Mouse (Mus musculus) heart, embryonic 16.5 days (tissue): Measurements from ENCODE around the gene Boll. TPM values are rescaled to one million over a fixed set of nuclear protein-coding genes. Genes with fewer than 3 reads are reported as not detected.

Source experiments
- ATAC-seq: fragments of 200-750 bp; cut with Nextera tagmentation; replicated peaks from 2 replicates; pipeline ENCODE4 v1.8.0; 2017; ENCODE audit warnings: moderate number of reproducible peaks; ENCODE audit not compliant: insufficient read depth, low FRiP score; ENCODE audit errors: extremely low read depth
- H3K27ac ChIP-seq: fragments of 300-500 bp; sonication (generic); 2 replicates; pipeline ENCODE4 v1.5.1; 2014; ENCODE audit warnings: mild to moderate bottlenecking, low read length, control low read depth, moderate library complexity
- H3K27me3 ChIP-seq: fragments of 300-500 bp; sonication (generic); 2 replicates; pipeline ENCODE4 v1.6.1; 2014; ENCODE audit warnings: low read length, mixed read lengths; ENCODE audit not compliant: control insufficient read depth, insufficient read depth
- H3K36me3 ChIP-seq: fragments of 300-500 bp; sonication (generic); 2 replicates; pipeline ENCODE4 v1.6.1; 2014; ENCODE audit not compliant: control insufficient read depth, insufficient read depth
- H3K4me1 ChIP-seq: fragments of 300-500 bp; sonication (generic); 2 replicates; pipeline ENCODE4 v1.6.1; 2014; ENCODE audit warnings: low read length, mixed read lengths; ENCODE audit not compliant: control insufficient read depth, insufficient read depth
- H3K4me2 ChIP-seq: fragments of 300-500 bp; sonication (generic); 2 replicates; pipeline ENCODE4 v1.6.1; 2014; ENCODE audit warnings: low read depth, mild to moderate bottlenecking, control low read depth, low read length
- H3K4me3 ChIP-seq: fragments of 300-500 bp; sonication (generic); 2 replicates; pipeline ENCODE4 v1.5.1; 2014; ENCODE audit warnings: mild to moderate bottlenecking, control low read depth, low read length
- H3K9ac ChIP-seq: fragments of 300-500 bp; sonication (generic); 2 replicates; pipeline ENCODE4 v1.6.1; 2014; ENCODE audit warnings: low read length, control low read depth
- H3K9me3 ChIP-seq: fragments of 300-500 bp; sonication (generic); replicated peaks from 2 replicates; pipeline ENCODE4 v1.6.1; 2016; ENCODE audit warnings: low read length; ENCODE audit not compliant: control insufficient read depth
- WGBS: fragments of 180-500 bp; shearing (Covaris S2); extraction: QIAGEN DNeasy Blood & Tissue Kit; methylation state at CpG from one replicate; pipeline ENCODE4 v1.1.7; 2014; 5-methylcytosine and 5-hydroxymethylcytosine counted together
- polyA plus RNA-seq: library from polyadenylated mRNA; unstranded; fragments of >200 nt; fragmentation: Nextera tagmentation; extraction: Ambion mirVana; gene quantifications from 2 replicates; pipeline ENCODE4 v1.2.1, GENCODE M21; 2015

Boll gene
- polyA plus RNA-seq, 1 experiment from 2014 or later: 0.21 TPM

DNA sequence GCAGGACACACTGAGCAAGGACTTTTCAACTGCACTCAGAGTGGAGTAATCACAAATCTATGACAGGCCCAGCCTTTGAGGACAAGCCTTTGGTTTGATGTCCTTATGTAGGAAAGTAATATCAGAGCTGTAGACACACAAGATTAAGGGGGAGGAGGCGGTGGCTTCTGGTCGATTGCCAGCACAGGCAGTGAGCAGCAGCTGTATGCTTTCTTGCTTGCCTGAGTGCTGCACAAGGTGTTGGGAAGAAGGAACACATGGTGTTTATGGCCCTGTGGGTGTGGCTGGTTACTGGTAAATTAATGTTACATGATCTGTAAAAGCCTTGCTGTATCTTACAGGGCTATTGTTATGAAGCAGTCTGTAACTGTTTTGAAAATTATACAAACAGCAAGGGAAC, 146.1 kb downstream of the Boll start:
- H3K27me3 ChIP-seq: no peaks in the 10 kb centered on the region
- H3K4me2 ChIP-seq: no peak overlapping the region
- no peaks in the 10 kb centered on the region for H3K36me3 ChIP-seq
- peaks cover 22% of the 10 kb centered on the region for H3K4me1 ChIP-seq
- H3K4me3 ChIP-seq: no peak overlapping the region
- peak overlapping the region; percentile 52 for H3K27ac ChIP-seq
- no peak for ATAC-seq
- no peak overlapping the region for H3K9ac ChIP-seq
- no peaks in the 10 kb centered on the region for H3K9me3 ChIP-seq
- WGBS: 26% methylated on average over 2 of the region's 2 CpGs

DNA sequence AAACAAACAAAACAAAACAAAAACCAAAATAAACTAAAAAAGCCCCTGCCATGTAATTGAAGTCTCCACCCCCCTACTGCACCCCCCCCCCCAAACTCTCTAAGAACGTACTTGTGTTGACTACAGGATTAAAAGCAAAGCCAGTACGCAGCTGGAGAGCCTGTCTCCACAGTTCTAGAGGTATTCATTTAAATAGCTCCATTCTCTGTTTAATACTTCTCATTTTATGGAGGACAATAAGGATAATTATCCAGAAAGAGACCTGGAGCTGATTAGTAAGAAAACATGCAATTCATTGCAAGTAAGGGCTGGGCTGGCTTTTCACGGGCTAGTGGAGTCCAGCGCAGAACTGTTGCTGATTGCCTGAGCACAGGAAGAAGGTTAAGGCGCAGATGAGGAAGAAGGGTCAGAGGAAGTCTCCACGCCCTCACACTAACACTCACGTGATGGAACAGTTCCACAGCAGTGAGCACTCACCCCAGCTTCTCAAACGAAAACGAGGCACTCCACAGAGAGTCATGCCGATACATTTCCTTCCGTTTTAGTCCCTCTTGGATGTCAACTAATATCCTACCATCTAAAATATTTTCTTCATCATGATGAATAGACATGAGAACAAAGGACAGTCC, 148.0 kb downstream of the Boll start:
- H3K4me2 ChIP-seq: no peak overlapping the region
- H3K9me3 ChIP-seq: no peaks in the 10 kb centered on the region
- H3K9ac ChIP-seq: no peak overlapping the region
- H3K27ac ChIP-seq: peak overlapping the region; percentile 37
- no peak for ATAC-seq
- no peaks in the 10 kb centered on the region for H3K27me3 ChIP-seq
- H3K4me3 ChIP-seq: no peak overlapping the region
- WGBS: 67% methylated on average over 11 of the region's 11 CpGs
- peaks cover 16% of the 10 kb centered on the region for H3K4me1 ChIP-seq
- H3K36me3 ChIP-seq: no peaks in the 10 kb centered on the region

DNA sequence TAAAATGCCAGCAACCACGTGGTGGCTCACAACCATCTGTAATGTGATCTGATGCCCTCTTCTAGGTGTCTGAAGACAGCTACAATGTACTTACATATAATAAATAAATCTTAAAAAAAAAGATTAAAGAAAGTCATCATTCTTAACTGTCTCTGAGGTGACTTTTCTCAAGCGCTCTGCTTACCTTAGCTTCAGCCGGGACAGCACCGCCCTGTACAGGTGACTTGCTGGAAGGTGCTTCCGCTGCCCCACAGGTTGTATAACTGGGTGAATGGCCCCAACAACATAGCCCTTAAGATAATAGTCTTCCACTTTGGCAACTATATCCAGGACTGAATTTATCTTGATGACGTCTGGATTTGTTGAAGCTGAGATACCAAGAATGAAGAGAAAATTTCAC, 149.3 kb downstream of the Boll start:
- ATAC-seq: no peak
- Histone ChIP-seq H3K27me3 (no peaks in the 10 kb centered on the region), H3K9me3 (no peaks in the 10 kb centered on the region), H3K4me1 (peaks cover 25% of the 10 kb centered on the region), H3K36me3 (no peaks in the 10 kb centered on the region), H3K4me2 (no peak overlapping the region), H3K9ac (no peak overlapping the region), H3K4me3 (no peak overlapping the region), H3K27ac (no peak overlapping the region)
- WGBS: 82% methylated on average over 6 of the region's 6 CpGs

DNA sequence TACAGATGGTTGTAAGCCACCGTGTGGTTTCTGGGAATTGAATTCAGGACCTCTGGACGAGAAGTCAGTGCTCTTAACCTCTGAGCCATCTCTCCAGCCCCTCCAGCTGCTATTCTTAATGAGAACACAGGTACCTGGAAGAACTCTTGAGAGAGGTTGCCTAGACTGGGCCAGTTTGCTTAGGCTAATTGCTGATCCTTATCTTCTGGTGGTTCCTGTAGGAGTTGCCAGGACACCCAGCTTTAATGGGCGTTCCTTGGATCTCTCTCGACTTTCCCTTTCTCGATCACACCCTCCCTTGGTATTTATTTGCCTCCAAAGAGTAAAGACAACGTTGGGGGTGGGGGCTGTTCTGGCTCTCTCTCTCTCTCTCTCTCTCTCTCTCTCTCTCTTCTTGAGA, 149.8 kb downstream of the Boll start:
- no peak overlapping the region for H3K4me2 ChIP-seq
- H3K27me3 ChIP-seq: no peaks in the 10 kb centered on the region
- 48% methylated on average over 6 of the region's 6 CpGs for WGBS
- H3K4me1 ChIP-seq: peaks cover 29% of the 10 kb centered on the region
- no peak overlapping the region for H3K27ac ChIP-seq
- no peak for ATAC-seq
- no peaks in the 10 kb centered on the region for H3K9me3 ChIP-seq
- H3K9ac ChIP-seq: no peak overlapping the region
- H3K36me3 ChIP-seq: no peaks in the 10 kb centered on the region
- H3K4me3 ChIP-seq: no peak overlapping the region

DNA sequence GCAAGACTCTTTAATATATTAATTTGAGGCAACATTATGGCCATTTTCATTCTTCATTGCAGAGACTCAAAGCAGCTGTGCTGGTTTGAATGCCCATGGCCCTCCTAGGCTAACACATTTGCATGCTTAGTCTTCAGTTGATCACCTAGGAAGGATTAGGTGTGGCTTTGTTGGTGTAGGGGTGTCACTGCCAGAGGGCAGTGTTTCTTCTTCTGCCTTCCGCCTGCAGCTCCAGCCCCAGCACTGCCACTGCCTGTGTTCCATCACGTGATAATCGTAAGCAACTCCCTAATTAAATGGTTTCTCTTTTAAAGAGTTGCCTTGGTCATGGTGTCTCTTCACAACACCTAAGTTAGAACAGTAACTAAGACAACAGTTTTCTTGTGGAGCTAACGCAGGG, 150.5 kb downstream of the Boll start:
- no peaks in the 10 kb centered on the region for H3K36me3 ChIP-seq
- no peaks in the 10 kb centered on the region for H3K27me3 ChIP-seq
- no peak overlapping the region for H3K27ac ChIP-seq
- peaks cover 32% of the 10 kb centered on the region for H3K4me1 ChIP-seq
- H3K9me3 ChIP-seq: no peaks in the 10 kb centered on the region
- H3K4me3 ChIP-seq: no peak overlapping the region
- no peak overlapping the region for H3K4me2 ChIP-seq
- ATAC-seq: no peak
- no peak overlapping the region for H3K9ac ChIP-seq
- 87% methylated on average over 4 of the region's 4 CpGs for WGBS

DNA sequence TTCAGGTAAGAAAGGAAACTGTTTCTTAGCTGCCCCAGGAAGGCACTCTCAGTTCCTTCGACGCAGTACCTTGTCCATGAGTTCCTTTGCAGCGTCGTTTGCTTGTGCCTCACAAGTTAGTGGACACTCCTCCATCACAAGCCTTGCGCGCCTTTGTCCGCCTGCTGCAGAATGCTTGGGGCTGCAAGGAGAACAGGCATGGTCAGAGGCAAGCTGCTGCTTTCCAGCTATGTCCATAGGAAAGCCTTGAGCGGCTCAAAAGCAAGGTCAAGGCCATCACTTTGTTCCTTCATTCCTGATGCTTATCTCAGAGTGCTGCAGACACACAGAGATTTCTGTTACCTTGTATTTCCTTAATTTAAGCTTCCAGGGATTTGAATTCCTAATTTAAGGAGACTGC, 152.2 kb downstream of the Boll start:
- H3K36me3 ChIP-seq: no peaks in the 10 kb centered on the region
- no peak overlapping the region; the same call in 1 of the 2 replicates for H3K27ac ChIP-seq
- no peaks in the 10 kb centered on the region for H3K9me3 ChIP-seq
- H3K9ac ChIP-seq: no peak overlapping the region
- no peaks in the 10 kb centered on the region for H3K27me3 ChIP-seq
- 77% methylated on average over 8 of the region's 8 CpGs for WGBS
- no peak overlapping the region for H3K4me2 ChIP-seq
- peaks cover 23% of the 10 kb centered on the region for H3K4me1 ChIP-seq
- no peak overlapping the region for H3K4me3 ChIP-seq
- no peak for ATAC-seq

DNA sequence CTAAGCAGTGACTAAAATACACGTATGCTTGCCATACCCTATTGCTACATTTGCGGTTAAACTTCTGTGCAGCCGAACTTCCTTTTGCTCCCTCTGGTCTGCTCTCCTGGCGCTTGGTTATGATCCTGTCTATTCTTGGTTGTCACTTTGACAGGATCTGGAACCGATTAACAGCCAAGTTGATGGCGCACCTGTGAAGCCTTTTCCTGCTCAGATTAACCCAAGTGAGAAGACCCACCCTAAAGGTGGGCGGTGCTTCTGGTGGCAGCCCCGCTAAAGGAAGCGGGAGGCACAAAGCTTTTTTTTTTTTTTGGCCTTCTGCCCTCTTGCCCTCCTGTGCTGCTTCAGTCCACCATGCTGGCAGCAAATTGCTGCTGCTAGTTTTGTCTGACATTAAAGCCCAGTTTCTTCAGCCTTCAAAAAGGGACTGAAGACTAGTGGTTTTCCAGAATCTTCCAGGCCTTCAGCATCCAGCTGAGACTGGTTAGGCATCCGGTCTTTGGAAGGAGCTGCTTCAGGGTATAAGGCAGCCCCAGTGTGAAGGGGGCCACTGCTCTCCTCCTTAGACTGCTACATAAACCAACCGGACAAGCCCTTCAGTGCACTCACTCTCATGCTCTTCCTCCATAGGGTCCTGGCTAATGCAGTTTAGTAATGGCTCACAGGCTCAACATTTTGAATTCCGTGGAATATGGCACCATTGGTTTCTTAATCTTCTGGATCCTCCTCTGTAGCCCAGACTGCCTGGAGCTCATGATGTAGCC, 152.9 kb downstream of the Boll start:
- peak overlapping the region; percentile 41 for H3K9ac ChIP-seq
- H3K27ac ChIP-seq: peak overlapping the region; percentile 69
- H3K27me3 ChIP-seq: no peaks in the 10 kb centered on the region
- peak; percentile 38; the same call in 1 of the 2 replicates for ATAC-seq
- no peak overlapping the region for H3K4me3 ChIP-seq
- H3K4me2 ChIP-seq: peak overlapping the region; percentile 47
- no peaks in the 10 kb centered on the region for H3K9me3 ChIP-seq
- H3K4me1 ChIP-seq: peaks cover 23% of the 10 kb centered on the region
- H3K36me3 ChIP-seq: no peaks in the 10 kb centered on the region
- WGBS: 47% methylated on average over 12 of the region's 12 CpGs

DNA sequence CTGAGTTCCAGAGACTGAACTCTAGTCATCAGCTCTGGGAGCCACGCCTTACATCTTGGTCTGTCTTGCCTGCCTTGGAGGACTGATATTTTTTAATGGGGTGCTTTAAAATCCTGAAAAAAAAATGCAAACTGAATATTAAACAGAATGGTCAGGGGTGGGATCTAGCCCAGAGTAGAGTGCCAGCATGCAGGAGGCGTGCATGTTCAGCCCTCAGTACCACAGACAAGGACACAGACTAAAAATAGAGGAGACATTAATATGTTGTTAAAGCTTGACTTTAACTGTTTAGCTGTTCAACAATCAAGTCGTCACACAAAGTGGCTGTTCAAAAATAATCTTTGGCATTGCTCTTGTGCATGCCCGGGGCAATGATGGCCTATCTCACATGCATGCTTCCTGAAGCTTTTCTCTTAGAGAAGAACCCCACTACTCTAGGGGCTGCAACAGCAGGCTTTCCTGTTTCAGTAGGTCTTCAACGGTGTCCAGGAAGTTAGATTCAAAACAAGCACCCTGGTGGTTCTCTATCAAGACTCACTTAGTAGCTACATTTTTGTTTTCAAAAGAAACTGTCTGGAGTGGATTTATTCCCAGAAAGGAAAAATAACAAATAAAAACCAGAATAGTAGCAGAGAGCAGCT, 154.6 kb downstream of the Boll start:
- Histone ChIP-seq H3K36me3 (0 out of 2 replicates have a peak, but pooled peaks cover 2% of the 10 kb centered on the region), H3K4me2 (no peak overlapping the region), H3K4me3 (no peak overlapping the region), H3K9ac (peak overlapping the region; percentile 56), H3K27me3 (no peaks in the 10 kb centered on the region), H3K27ac (peak overlapping the region; percentile 86), H3K9me3 (no peaks in the 10 kb centered on the region), H3K4me1 (peaks cover 23% of the 10 kb centered on the region)
- ATAC-seq: peak; percentile 72
- WGBS: 36% methylated on average over 5 of the region's 5 CpGs

DNA sequence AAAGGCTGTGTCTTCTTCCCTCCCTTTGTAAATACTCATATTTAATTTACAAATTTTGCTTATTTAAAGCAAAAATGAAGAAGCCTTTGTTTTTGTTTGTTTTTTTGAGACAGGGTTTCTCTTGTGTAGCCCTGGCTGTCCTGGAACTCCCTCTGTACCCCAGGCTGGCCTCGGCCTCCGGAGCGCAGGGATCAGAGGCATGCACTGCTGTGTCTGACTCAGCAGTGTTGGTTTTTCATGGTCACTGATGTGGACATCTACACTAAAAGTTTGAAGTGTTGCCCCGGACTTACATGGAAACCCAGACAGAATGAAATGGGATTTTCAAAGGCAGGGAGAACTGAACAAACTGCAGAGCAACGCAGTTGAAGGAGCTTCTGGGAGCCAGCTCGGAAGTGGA, 155.7 kb downstream of the Boll start:
- no peak for ATAC-seq
- Histone ChIP-seq H3K27me3 (no peaks in the 10 kb centered on the region), H3K4me2 (no peak overlapping the region), H3K36me3 (0 out of 2 replicates have a peak, but pooled peaks cover 3% of the 10 kb centered on the region), H3K9me3 (no peaks in the 10 kb centered on the region), H3K4me1 (peaks cover 24% of the 10 kb centered on the region), H3K9ac (no peak overlapping the region), H3K4me3 (no peak overlapping the region), H3K27ac (no peak overlapping the region)
- 92% methylated on average over 6 of the region's 6 CpGs for WGBS
